Mouse (Mus musculus) gastrocnemius, adult 18-20 months (tissue): ENCODE measurements around the gene Pex16. TPM values are rescaled to one million over a fixed set of nuclear protein-coding genes. Genes with fewer than 3 reads are reported as not detected.
A peak's percentile ranks its signal among the peaks of the same experiment; 100 is the strongest.

ENCODE experiments used
- DNase-seq: peaks from one replicate; pipeline ENCODE4 v3.0.0; 2021; ENCODE audit warnings: low spot score
- total RNA-seq, 2 experiments: library from RNA; stranded (reverse); gene quantifications; 2 replicates each; pipeline ENCODE4 v1.2.3; 2021

The Pex16 gene
- total RNA-seq, 2 experiments from 2014 or later, result 18.6 to 20.0 TPM

GRCm38 (mm10) chr2:92367383-92368029 lies 7.0 kb upstream of the Pex16 start:
- DNase-seq, result no peak

DNA sequence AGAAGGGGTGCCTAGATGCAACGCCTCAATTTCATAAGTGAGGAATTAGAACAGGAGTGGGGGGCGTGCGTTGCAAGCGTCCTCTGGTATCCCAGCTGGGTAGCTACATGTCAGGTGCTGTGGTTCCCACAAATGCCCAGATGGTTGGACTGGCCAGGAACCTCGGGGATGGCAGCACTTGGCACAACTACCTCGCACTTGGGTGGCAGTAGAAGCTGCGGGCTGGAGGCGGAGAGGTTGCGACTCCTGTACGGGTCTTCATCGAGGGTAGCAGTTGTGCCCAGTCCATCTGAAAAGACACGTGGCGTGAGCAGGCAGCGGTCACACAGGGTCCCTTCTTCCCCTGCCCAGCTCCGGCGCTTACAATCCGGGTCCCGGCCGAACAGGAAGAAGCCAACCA lies 4.1 kb upstream of the Pex16 start:
- DNase-seq, result no peak

DNA sequence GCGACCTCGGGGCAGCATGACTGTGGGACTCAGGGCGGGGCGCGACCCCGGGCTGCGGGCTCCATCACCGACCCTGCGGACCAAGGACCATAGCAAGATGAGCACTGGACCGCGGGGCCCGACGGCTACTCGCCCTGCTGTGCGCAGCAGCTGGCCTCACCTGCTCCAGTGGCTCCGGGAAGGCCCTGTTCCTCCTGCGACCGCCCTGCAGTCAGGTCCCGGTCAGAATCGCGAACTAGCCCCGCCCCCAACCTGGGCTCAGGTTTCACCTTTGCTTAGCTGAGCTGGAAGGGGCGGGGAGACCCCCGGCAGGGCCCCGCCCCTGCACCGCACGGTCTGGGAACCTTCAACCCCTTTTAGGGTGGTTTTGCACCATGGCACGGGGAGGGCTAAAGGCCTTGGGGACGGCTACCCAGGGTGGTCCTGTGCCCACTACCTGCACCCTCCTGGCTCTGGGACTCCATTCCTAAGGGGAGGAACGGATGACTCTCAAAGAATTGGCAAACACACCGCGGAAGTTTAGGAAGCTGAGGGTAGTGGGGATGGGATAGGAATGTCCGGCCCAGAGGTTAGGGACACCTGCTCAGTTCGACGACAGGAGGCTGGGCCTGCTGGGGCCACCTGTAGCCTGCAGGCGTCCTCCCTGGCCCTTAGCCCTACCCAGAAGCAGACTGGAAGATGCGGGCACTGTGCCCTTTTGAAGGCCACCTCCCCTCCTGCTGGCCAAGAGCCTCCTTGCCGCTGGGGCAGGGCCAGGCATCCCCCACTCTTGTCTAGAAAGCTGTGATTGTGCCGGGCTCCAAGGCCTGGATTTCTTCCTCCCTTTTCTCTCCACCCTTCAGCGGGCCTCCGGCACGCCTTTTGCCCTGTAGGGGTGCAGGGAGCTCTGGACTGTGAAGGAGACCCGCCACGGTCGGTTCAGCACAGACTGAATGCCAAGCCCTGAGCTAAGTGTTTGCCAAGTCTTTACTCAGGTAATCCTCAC lies 3.4 kb upstream of the Pex16 start:
- no peak for DNase-seq

- no peak for DNase-seq
Measured at GRCm38 (mm10) chr2:92371971-92372690, 2.3 kb upstream of the Pex16 start.

DNA sequence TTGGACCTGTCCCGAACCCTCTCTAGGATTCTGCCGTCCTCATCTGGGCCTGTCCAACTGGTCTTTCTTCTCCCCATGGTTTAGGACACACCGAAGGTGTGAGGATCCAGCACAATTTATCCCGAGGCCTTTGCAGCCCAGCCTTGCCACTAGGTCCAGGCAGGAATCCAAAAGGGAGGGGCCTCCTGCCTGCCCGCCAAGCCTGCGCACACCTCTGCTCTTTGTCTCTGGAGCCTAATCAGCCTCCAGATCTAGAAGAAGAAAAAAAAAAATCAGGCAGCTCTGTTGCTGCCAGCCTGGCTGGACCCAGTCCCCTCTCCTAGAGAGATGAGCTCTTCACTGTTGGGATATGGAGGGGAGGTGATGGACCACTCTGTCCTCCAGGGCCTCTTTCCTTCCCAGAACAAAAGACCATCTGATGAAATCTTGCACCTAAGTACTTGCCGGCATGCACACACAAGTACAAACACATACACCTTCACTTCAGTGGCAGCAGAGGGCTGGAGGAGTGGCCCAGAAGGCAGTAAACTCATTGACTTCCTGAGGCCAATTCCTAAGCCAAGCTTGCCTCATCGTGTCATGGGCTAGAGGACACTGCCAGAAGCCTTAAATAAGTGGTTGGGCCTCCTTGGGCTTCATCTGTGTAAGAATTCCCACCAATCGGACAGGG lies 1.6 kb upstream of the Pex16 start:
- DNase-seq, result no peak

DNA sequence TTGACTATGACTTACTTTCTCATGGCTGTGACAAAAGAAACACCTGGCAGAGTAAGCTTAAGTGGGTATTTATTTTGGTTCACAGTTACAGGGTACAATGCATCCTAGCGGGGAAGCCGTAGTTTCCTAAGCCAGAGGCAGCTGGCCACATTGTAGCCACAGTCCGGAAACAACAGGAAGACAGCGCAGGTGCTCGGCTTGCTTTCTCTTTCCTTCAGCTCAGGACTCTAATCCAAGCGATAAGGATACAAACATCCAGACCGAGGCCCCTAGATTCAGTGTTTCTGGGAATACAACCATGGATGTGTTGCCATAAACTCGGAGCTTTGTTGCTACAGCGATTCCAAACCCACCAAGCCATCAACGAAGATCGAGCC lies 1.1 kb upstream of the Pex16 start:
- DNase-seq, result no peak

GRCm38 (mm10) chr2:92375099-92375623 lies 685 bp downstream of the Pex16 start:
- DNase-seq, result peak; percentile 97

DNA sequence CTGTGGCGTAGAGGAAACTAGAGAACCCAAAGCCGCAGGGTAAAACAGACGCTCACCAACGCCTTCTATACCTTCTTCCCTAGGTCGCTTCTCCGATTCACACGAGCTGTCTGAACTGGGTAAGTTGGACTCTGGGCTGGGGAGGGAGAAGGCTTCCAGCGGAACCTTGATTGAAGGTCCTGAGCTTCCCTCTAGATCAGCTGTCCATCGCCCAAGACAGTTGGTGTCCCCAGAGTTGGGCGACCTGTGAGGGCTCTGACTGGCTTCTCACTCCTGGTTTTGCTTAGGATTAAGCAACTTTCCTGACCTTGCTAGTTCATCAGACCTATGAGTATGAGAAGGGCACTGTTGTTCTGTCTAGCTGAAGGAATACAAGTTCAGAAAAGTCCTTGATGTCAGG lies 1.3 kb downstream of the Pex16 start:
- DNase-seq, result no peak

- DNase-seq, result no peak
Measured at GRCm38 (mm10) chr2:92376300-92376699, 1.8 kb downstream of the Pex16 start.

- DNase-seq, result no peak
Measured at GRCm38 (mm10) chr2:92377320-92377719, 2.8 kb downstream of the Pex16 start.

GRCm38 (mm10) chr2:92379783-92380494 lies 5.5 kb downstream of the Pex16 start:
- no peak for DNase-seq

GRCm38 (mm10) chr2:92380495-92381050 lies 6.1 kb downstream of the Pex16 start:
- DNase-seq, result no peak

DNA sequence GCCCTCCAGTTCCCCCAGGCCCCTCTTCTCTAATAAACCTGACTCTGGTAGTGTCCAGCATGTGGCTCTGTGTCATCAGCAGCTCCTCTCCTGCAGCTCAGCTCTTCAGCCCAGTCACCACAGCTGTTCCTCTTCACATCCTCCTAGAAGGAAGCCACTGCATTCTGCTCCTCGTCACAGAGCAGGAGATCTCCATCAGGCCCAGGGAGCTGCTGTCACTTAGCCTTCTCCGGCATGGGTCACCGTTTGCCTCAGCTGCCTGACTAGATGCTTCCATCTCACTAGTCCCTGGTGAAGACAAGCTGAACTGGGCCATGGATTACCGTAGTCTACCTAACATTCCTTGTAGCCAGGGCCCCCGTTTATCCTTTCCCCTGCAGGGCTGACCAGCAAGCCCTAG lies 6.7 kb downstream of the Pex16 start:
- DNase-seq, result no peak

- DNase-seq, result no peak
Measured at GRCm38 (mm10) chr2:92381901-92382588, 7.6 kb downstream of the Pex16 start, which contains the start of gene 1700029I15Rik. 1700029I15Rik (plus strand) TSS chr2:92382538.

- no peak for DNase-seq
Measured at GRCm38 (mm10) chr2:92382759-92383158, 8.3 kb downstream of the Pex16 start.

GRCm38 (mm10) chr2:92384101-92384500 lies 9.6 kb downstream of the Pex16 start:
- no peak for DNase-seq

DNA sequence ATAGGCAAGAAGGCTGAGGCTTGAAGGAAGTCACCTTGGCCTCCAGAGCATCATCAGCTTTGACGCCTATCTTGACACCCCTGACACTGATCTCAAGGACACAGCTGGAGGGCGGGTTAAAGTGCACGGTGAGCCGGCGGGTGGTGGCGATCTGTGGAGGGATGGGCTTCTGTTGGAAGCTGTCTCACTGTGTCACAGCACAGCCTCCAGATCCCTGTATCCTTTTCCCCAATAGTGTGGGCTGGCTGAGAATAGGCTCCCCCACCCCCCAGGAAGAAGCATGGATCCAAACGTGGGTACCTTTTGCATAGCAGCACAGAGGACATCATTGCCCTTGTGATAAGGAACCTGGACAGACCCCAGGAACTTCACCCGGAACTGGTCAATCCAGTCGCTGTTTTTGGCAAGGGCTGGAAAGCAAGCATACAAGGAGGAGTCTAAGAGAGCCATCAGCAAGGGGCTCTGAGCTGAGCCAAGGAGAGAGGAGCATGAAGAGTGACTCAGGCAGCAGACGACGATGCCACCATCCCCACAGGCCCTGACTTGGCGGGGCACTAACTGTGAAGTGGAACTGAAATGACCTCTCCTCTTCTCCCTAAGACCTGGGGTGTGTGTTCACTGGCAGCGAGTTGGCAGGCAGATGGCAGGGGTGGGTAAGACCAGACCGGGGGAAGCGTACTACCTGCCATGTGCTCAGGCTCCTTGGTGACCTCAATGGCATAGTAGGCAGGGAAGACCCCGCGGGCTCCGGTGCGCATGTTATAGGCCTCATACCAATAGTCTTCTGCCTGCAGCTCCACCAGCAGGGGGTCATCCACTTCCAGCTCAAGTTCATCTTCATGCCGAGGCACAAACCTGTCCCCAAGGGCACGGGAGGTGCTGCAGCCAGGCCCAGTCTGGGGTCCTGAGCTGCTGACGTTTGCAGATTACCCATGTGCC lies 10.9 kb downstream of the Pex16 start:
- no peak for DNase-seq

DNA sequence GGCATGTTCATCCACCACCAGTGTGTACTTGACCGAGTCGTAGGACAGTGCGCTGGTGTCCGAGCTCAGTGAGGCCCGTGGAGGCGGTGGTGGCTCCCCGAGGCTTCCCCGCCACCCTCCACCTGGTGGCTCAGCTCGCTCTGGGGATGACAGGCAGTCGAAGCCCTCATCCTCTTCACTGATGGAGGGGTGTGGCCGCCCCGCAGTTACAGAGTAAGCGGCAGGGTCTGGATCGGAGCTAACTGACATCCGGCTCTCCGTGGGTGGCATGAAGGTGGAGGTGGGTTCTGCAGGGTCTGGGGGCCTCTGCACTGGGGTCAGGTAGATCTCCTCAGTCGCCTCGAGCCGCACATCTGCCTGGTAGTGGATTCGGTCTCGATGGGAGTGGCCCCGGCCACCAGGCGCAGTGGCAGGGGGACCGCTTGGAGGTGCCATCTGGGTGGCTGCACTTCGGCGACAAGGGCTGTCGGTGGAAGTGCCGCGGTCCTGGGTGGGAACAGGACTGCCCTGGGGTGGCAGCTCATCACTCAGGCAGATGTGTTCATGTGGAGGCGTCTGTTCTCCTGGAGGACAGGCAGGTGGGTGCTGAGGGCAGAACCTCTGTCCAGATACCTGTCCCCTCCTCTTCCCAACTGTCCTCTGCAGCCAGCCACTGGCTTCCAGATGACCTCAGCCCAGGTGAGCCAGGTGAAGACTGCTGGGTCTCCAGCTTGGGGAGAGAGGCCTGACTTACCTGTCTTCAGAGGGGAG lies 12.5 kb downstream of the Pex16 start:
- DNase-seq, result no peak
